Mouse (Mus musculus) bone marrow macrophage, adult 2 months (primary cell): ENCODE results near the gene Snx14. TPM values are rescaled to one million over a fixed set of nuclear protein-coding genes. Genes with fewer than 3 reads are reported as not detected.

Source experiments
- H3K27ac ChIP-seq: 2 replicates; pipeline ENCODE4 v1.5.1; 2012; ENCODE audit warnings: low read depth, low read length; ENCODE audit not compliant: insufficient read depth
- H3K4me1 ChIP-seq: 2 replicates; pipeline ENCODE4 v1.6.1; 2012; ENCODE audit warnings: low read length; ENCODE audit not compliant: control insufficient read depth, insufficient read depth
- H3K4me3 ChIP-seq: 2 replicates; pipeline ENCODE4 v1.5.1; 2012; ENCODE audit warnings: mild to moderate bottlenecking, low read length, moderate library complexity; ENCODE audit not compliant: insufficient read depth
- CTCF ChIP-seq: IDR thresholded peaks from 2 replicates; pipeline ENCODE4 v1.5.1; 2012; ENCODE audit warnings: low read depth, mild to moderate bottlenecking, low read length, moderate library complexity
- POLR2A ChIP-seq: IDR thresholded peaks from 2 replicates; pipeline ENCODE4 v1.6.1; 2012; ENCODE audit warnings: mild to moderate bottlenecking, low read depth, low read length, borderline replicate concordance
- polyA plus RNA-seq: library from polyadenylated mRNA; stranded (reverse); fragments of >200 nt; gene quantifications from 2 replicates; pipeline ENCODE4 v1.2.4, GENCODE M21; 2012; ENCODE audit not compliant: missing spikeins, insufficient read depth, insufficient read length

Snx14 gene
- polyA plus RNA-seq, 1 experiment, result 40.4 TPM

GRCm38 (mm10) chr9:88394852-88395251 lies 43.9 kb downstream of the Snx14 start:
- TF ChIP-seq CTCF, result no peak
- TF ChIP-seq POLR2A, result no peak
- no peak overlapping the region for H3K4me3 ChIP-seq
- no peak overlapping the region for H3K27ac ChIP-seq
- no peaks in the 10 kb centered on the region for H3K4me1 ChIP-seq

DNA sequence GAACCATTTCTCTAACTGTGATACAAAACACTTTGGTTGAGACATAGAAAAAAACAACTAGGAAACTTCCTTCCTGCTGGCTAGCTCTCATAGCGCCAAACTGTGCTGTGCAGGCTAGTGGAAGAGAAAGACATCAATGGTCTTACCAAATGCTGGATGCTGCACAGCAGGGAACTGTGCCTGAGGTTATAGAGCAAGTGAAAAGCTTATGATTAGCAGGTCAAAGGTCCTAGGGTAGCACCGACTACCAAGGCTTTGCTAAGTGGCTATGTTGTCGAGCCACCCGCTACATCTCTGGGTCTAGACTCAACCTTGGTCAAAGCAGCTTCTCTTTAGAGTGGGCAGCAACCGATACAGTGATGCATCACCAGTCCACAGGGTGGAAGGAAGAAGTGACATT lies 49.9 kb downstream of the Snx14 start:
- Histone ChIP-seq H3K27ac (no peak overlapping the region), H3K4me1 (no peaks in the 10 kb centered on the region), H3K4me3 (no peak overlapping the region)
- no peak for TF ChIP-seq CTCF
- TF ChIP-seq POLR2A, result no peak

DNA sequence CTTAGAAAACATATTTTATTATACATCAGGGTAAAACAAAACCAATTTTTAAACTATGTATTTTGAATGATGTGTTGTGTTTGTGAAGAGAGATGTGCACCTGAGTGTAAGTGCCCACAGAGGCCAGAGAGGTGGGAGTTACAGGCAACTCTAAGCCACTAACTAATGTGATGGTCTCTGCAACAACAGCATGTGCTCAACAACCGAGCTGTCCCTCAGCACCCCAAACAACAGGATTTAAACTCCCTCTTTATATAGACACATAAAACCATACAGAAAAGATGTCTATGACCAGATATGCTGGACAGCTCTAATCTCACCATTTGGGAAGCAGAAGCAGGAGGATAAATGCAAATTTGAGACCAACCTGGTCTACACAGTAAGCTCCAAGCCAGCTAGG lies 58.2 kb downstream of the Snx14 start:
- no peak for TF ChIP-seq CTCF
- TF ChIP-seq POLR2A, result no peak
- H3K27ac ChIP-seq, result no peak overlapping the region
- H3K4me1 ChIP-seq, result peaks cover 4% of the 10 kb centered on the region
- no peak overlapping the region for H3K4me3 ChIP-seq

DNA sequence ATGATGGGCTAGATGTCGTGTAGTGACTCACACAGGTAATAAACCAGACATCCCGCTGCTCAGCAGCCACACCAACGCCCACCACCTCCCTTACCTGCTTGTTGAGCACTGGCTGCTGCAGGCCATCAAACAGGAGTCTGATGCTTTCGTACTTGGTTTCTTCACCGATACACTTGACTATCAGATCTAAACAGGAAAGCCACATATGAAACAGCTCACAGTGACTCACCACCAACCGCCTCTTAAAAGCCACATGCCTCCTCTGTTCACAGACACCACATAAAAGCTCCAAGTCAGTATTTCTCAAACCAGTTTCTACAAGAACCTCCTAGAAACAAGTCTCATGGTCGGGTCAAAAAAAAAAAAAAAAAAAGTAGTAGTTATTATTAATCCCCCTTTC lies 58.7 kb downstream of the Snx14 start:
- no peak overlapping the region for H3K27ac ChIP-seq
- no peak overlapping the region for H3K4me3 ChIP-seq
- peaks cover 4% of the 10 kb centered on the region for H3K4me1 ChIP-seq
- TF ChIP-seq POLR2A, result no peak
- no peak for TF ChIP-seq CTCF

DNA sequence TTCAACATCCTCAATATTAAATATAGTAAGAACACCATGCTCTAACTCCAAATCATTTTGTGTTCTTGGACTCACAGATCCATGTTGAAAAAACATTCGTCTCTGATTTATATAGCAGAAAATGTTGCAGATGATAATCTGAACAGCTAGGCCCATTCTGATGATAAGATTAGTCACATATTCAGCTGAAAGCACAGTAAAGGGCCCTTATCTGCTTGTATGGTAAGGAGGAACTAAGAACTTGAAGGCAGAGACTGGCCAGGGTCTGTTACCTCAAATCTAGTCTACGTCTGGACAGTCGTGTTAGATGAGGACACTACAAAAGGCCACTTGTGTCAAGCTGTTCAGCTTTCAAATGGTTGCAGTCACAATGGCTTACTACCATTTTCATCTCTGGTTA lies 59.7 kb downstream of the Snx14 start:
- no peak overlapping the region for H3K4me3 ChIP-seq
- peaks cover 4% of the 10 kb centered on the region for H3K4me1 ChIP-seq
- no peak overlapping the region for H3K27ac ChIP-seq
- no peak for TF ChIP-seq CTCF
- TF ChIP-seq POLR2A, result no peak

DNA sequence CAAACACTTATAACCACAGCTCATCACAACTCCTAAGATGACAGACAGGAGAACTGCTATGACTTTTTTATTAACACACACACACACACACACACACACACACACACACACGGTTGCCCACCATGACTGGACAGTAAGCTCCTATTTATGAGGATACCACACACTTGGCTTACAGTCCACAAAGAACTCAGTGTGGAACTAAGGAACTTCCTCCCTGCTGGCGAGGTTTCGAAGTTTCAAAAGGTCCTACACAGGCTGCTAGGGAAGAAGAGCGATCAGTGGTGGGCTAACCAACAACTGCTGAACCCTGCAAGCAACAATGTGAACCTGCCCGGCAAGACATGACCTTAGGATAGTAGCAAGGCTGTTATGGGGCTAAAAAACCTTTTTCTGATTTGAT lies 61.3 kb downstream of the Snx14 start:
- H3K4me1 ChIP-seq, result peaks cover 4% of the 10 kb centered on the region
- H3K27ac ChIP-seq, result no peak overlapping the region
- TF ChIP-seq POLR2A, result no peak
- TF ChIP-seq CTCF, result no peak
- no peak overlapping the region for H3K4me3 ChIP-seq

- no peak overlapping the region for H3K4me3 ChIP-seq
- TF ChIP-seq CTCF (no peak), POLR2A (no peak)
Observed at GRCm38 (mm10) chr9:88373001-88373400, 65.8 kb downstream of the Snx14 start.

DNA sequence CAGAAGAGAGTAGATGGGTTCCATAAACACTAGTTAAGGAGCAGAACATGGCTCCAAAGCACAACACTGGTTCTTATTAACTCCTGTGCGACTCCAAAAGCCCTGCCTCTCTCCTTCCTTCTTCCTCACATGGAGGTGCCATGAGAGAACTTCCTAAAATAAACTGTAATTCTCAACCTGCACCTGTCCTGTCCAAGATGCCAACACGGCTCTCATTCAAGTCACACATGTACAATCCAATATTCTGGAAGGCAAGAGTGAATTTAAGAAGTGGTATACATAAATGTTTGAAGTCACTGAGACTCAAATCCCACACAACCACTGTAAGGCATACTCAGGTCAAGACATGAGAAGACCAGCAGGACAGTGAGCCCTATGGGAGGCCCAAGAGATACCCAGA lies 67.6 kb downstream of the Snx14 start:
- TF ChIP-seq POLR2A (no peak), CTCF (no peak)
- Histone ChIP-seq H3K4me1 (no peaks in the 10 kb centered on the region), H3K27ac (no peak overlapping the region), H3K4me3 (no peak overlapping the region)

More at GRCm38 (mm10) chr9:88373001-88373400, 65.8 kb downstream of the Snx14 start:
- Histone ChIP-seq H3K27ac (no peak overlapping the region), H3K4me1 (peaks cover 4% of the 10 kb centered on the region)

- TF ChIP-seq CTCF (no peak), POLR2A (no peak)
- no peaks in the 10 kb centered on the region for H3K4me1 ChIP-seq
- no peak overlapping the region for H3K27ac ChIP-seq
- H3K4me3 ChIP-seq, result no peak overlapping the region
Observed at GRCm38 (mm10) chr9:88369666-88370065, 69.1 kb downstream of the Snx14 start.

- no peak overlapping the region for H3K27ac ChIP-seq
- no peaks in the 10 kb centered on the region for H3K4me1 ChIP-seq
- TF ChIP-seq CTCF, result no peak
- no peak for TF ChIP-seq POLR2A
- H3K4me3 ChIP-seq, result no peak overlapping the region
Observed at GRCm38 (mm10) chr9:88368476-88368875, 70.3 kb downstream of the Snx14 start.

- Histone ChIP-seq H3K27ac (no peak overlapping the region), H3K4me3 (no peak overlapping the region), H3K4me1 (no peaks in the 10 kb centered on the region)
- no peak for TF ChIP-seq CTCF
- TF ChIP-seq POLR2A, result no peak
Observed at GRCm38 (mm10) chr9:88367751-88368150, 71.0 kb downstream of the Snx14 start.
